Mouse (Mus musculus) lung, adult 18-20 months (tissue): ENCODE results near the gene Nfxl1.

Source experiments
- DNase-seq, 2 experiments: peaks; one replicate each; pipeline ENCODE4 v3.0.0; 2022; ENCODE audit warnings: mixed read lengths in 2 of 2

Gene Nfxl1

DNA sequence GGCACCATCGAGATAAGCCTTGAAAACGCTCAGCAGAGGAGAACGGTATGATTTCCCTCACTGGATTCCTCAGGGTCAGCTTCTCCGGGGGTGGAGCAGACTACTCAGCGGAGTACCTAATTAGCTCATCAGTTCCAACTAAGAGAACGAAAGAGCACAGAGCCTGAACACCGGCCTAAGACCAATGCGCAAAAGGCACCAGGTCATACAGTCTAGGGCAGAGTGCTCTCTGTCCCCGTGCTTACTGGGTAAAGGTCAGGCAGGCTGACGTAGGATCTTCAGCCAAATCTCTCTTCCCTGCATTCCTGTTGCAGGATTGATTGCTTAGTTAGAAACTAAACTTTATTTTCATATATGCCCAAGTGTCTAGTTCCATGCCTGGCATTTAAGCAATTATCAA is 61.2 kb downstream of the Nfxl1 start:
- no peak for DNase-seq

GRCm38 (mm10) chr5:72496756-72497155 is 62.7 kb downstream of the Nfxl1 start:
- no peak for DNase-seq

DNA sequence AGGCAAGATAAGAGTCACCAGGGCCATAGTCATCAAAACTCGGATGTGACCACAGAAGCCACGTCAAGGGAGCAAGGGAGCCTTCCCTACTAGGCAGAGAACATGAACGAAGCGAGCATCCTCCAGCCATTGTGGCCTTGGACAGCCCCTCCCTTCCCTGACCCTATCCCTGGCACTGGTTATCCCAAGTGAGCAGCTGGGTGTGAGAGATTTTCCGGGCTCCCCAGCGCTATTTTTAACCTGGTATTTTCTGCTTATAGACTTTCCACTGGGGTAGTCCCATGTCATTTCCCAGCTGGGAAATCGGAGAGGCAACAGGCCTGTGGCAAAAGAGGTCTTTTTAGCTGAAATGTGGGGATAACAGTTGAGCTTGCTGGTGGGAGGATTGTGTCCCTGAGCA is 65.6 kb downstream of the Nfxl1 start:
- no peak for DNase-seq

GRCm38 (mm10) chr5:72491232-72491631 is 68.3 kb downstream of the Nfxl1 start:
- no peak for DNase-seq

DNA sequence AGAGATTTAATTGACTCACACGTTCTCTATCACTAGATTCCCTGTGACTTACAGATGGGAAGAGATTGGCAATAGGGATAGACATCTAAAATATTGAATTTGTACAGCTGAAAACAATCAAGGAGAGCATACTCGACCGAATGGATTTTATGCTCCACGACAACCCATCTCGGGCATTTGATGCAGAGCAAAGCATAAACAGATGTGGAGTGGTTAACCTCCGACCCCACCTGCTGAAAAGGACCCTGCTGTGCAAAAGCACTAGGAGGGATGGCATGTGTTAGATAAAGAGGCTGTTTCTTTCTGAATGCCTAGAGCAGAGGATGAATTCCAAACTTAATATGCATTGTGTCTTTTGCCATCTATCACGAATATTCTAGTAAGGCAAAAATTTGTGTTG is 79.0 kb downstream of the Nfxl1 start:
- DNase-seq = no peak

- no peak for DNase-seq
Measured at GRCm38 (mm10) chr5:72472317-72473009, 87.0 kb downstream of the Nfxl1 start.

DNA sequence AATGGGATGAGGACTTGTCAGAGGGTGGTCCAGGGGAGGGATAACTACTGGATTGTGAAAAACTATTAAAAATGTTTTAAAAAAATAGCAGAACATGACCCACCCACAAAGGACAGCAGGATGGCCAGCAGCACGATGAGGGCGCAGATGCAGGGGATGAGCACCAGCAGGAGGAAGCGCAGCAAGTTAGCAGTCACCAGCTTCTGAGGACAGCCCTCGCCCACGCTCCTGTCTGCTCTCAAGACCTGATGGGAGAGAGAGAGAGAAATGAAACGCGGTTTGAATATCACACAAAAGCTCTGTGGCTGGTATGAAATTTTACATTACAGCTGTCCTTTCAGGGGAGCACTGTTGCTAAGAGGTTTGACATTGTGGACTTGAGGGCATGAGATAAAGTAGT is 87.7 kb downstream of the Nfxl1 start:
- no peak for DNase-seq

DNA sequence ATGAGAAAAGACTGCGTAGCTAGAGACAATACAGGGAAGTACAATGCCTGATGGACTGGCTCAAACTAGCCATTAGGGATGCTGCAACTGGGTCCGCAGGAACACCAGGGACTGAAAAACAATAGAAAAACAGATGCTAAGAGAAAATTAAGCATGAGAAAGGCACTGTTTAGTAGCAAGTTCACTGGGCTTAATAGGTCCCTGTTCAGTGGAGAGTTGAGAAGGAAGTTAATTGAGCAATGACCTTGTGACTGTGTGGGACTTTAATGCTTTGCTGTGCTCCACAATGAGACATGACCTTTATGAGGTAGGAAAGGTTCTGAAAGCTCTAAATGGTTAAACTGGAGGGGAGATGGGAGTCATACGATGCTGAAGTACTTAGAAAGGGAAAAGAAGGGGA is 94.6 kb downstream of the Nfxl1 start:
- no peak for DNase-seq
